Comparison of ENCODE assay signal across 13 mouse cellular contexts in the genomic region with DNA sequence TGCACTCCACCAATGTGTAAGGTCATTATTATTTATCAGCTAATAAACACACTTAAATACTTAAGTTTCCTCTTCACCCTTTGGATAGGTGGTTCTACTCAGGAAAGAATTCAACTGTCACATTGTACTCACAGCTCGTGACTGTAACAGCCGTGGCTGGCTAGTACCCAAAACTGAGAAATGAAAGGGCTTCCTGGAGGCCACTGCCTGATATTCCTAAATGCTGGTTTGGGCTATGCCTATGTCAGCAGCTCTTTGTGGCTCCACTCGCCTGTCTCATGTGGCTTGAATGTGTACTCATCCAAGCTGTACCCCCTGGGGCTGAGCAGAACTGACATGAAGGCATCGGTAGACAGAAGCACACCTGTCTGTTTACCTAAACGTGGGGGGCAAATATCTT. TPM values are rescaled to one million over a fixed set of nuclear protein-coding genes. Genes with fewer than 3 reads are reported as not detected.
"Had no signal": no experiment of that assay in that cellular context is flagged by ENCODE, and none has a peak within 500 bp of the region (broad histone marks: within the 10 kb centered on the region; RNA-seq: fewer than 3 reads in every experiment).

No protein-coding gene starts in this region.

- H3K27ac ChIP-seq: limb, embryonic 12.5 days; liver, embryonic 15.5 days; macrophage; midbrain, embryonic 15.5 days; neural tube, embryonic 12.5 days had no signal

- H3K4me1 ChIP-seq: midbrain, embryonic 15.5 days; neural tube, embryonic 12.5 days had no signal

- H3K27me3 ChIP-seq: limb, embryonic 12.5 days; liver, embryonic 15.5 days; midbrain, embryonic 15.5 days; neural tube, embryonic 12.5 days had no signal

- H3K4me2 ChIP-seq: limb, embryonic 12.5 days; liver, embryonic 15.5 days; midbrain, embryonic 11.5 days; midbrain, embryonic 15.5 days; neural tube, embryonic 12.5 days had no signal

- H3K9ac ChIP-seq: limb, embryonic 12.5 days; liver, embryonic 15.5 days; midbrain, embryonic 15.5 days; neural tube, embryonic 12.5 days had no signal

- ATAC-seq: midbrain, embryonic 15.5 days had no signal

- H3K9me3 ChIP-seq: limb, embryonic 12.5 days; liver, embryonic 15.5 days; megakaryocyte, embryonic 14.5 days; midbrain, embryonic 15.5 days; neural tube, embryonic 12.5 days had no signal

- H3K4me3 ChIP-seq: limb, embryonic 12.5 days; liver, embryonic 15.5 days; megakaryocyte, embryonic 14.5 days; midbrain, embryonic 15.5 days; neural tube, embryonic 12.5 days had no signal

- DNase-seq: kidney, adult 8-10 months; kidney, postnatal 25 days; thymus, postnatal 4 days had no signal

RNA-seq across cellular contexts. Expression of a gene that starts 56.9 kb away (rescaled TPM):
- polyA plus RNA-seq: intestine, embryonic 14.5 days; kidney, embryonic 16.5 days; limb, embryonic 12.5 days; liver, adult 2 months; liver, embryonic 15.5 days; macrophage; midbrain, embryonic 11.5 days; midbrain, embryonic 15.5 days; neural tube, embryonic 12.5 days had no signal
